Comparison of ENCODE assay signal across 1 mouse cellular context in the genomic region with DNA sequence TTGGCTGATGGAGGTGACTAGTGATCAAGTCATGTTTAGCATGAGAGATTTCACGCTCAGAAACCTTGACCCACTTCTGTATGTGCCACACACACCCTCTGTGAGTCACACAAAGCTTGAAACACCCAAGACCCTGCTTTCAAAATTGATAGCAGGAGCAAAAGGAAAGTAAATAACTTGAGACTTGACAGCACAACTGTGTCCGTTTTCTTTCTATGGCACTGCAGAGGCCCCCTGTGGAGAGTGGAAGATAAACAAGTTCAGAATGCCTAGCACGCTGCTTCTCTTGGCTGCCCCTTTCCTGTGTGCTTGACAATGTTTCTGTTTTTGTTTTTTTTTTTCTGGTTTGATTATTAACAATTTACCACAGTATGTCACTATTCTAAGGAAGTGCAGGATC.
A peak's percentile ranks its signal among the peaks of the same experiment; 100 is the strongest.
TF ChIP-seq lines count a peak whose summit lies in the region.

No protein-coding gene starts in this region.

TF ChIP-seq in CH12.LX, 34 proteins besides CTCF, POLR2A, EP300 and RAD21:
- TF ChIP-seq SIN3A (IDR thresholded peaks at IDR 0.05; ENCODE audit: low read length) (0 out of 2 replicates have a peak, but pooled peaks have one; percentile 51), BHLHE40 (IDR thresholded peaks at IDR 0.05; ENCODE audit: low read depth, low read length) (no peak), E2F4 (IDR thresholded peaks at IDR 0.05; ENCODE audit: insufficient replicate concordance, low read depth, low read length) (no peak), ELF1 (IDR thresholded peaks at IDR 0.05; ENCODE audit: low read depth, low read length) (peak; percentile 34; the same call in 1 of the 2 replicates), ZMIZ1 (IDR thresholded peaks at IDR 0.05; ENCODE audit: low read depth, low read length) (no peak), CHD2 (IDR thresholded peaks at IDR 0.05; ENCODE audit: low read length) (no peak), ZC3H11A (IDR thresholded peaks at IDR 0.05; ENCODE audit: low read depth, low read length) (peak; percentile 80), JUN (IDR thresholded peaks at IDR 0.05; ENCODE audit: insufficient read depth, low read depth, low read length) (no peak), IRF4 (IDR thresholded peaks at IDR 0.05; ENCODE audit: low read depth, low read length) (no peak), SMC3 (IDR thresholded peaks at IDR 0.05; ENCODE audit: low read depth, low read length) (peak; percentile 85), USF1 (IDR thresholded peaks at IDR 0.05; ENCODE audit: low read depth, low read length) (no peak), MAX (IDR thresholded peaks at IDR 0.05; ENCODE audit: low read length) (0 out of 2 replicates have a peak, but pooled peaks have one; percentile 20), MXI1 (IDR thresholded peaks at IDR 0.05; ENCODE audit: low read depth, low read length) (no peak), RCOR1 (conservative IDR thresholded peaks at IDR 0.05; ENCODE audit: low read depth, low read length) (no peak), ZKSCAN1 (IDR thresholded peaks at IDR 0.05; ENCODE audit: borderline replicate concordance, low read depth, low read length) (no peak), CHD1 (IDR thresholded peaks at IDR 0.05; ENCODE audit: low read depth, low read length) (no peak), MEF2A (IDR thresholded peaks at IDR 0.05; ENCODE audit: borderline replicate concordance, low read depth, low read length) (no peak), JUND (conservative IDR thresholded peaks at IDR 0.05; ENCODE audit: low read depth, low read length) (no peak), ZNF384 (IDR thresholded peaks at IDR 0.05; ENCODE audit: low read depth, low read length) (no peak), HCFC1 (IDR thresholded peaks at IDR 0.05; ENCODE audit: low read depth, low read length) (no peak), TBP (conservative IDR thresholded peaks at IDR 0.05; ENCODE audit: low read depth, low read length) (no peak), MAZ (IDR thresholded peaks at IDR 0.05; ENCODE audit: low read depth, low read length) (no peak), NRF1 (IDR thresholded peaks at IDR 0.05; ENCODE audit: low read depth, low read length) (no peak), TCF12 (IDR thresholded peaks at IDR 0.05; ENCODE audit: low read depth, low read length) (no peak), PAX5 (IDR thresholded peaks at IDR 0.05; ENCODE audit: low read length) (no peak), MYC (IDR thresholded peaks at IDR 0.05; ENCODE audit: low read depth, low read length) (no peak), ETS1 (conservative IDR thresholded peaks at IDR 0.05; ENCODE audit: low read depth, low read length) (no peak)
